Mouse (Mus musculus) CH12.LX (cell line): ENCODE data around the gene Fbrsl1.

Experiments used
- CHD2 ChIP-seq: IDR thresholded peaks from 2 replicates; pipeline ENCODE4 v1.6.1; 2011; ENCODE audit warnings: low read length, improper control_type of control experiment
- JUN ChIP-seq: IDR thresholded peaks from 2 replicates; pipeline ENCODE4 v1.6.1; 2011; ENCODE audit warnings: low read depth, mild to moderate bottlenecking, low read length, improper control_type of control experiment, moderate library complexity; ENCODE audit not compliant: insufficient read depth
- KAT2A ChIP-seq: IDR thresholded peaks from 2 replicates; pipeline ENCODE4 v1.6.1; 2012; ENCODE audit warnings: low read length, improper control_type of control experiment, inconsistent platforms; ENCODE audit not compliant: insufficient replicate concordance
- MAFK ChIP-seq: IDR thresholded peaks from 2 replicates; pipeline ENCODE4 v1.6.1; 2011; ENCODE audit warnings: low read length, improper control_type of control experiment; ENCODE audit not compliant: insufficient replicate concordance
- POLR2A ChIP-seq: IDR thresholded peaks from 2 replicates; pipeline ENCODE4 v1.6.1; 2011; ENCODE audit warnings: low read depth, mild to moderate bottlenecking, improper control_type of control experiment, low read length
- UBTF ChIP-seq: IDR thresholded peaks from 2 replicates; pipeline ENCODE4 v1.6.1; 2012; ENCODE audit warnings: low read depth, mild to moderate bottlenecking, inconsistent platforms, low read length, improper control_type of control experiment, moderate library complexity
- USF1 ChIP-seq: IDR thresholded peaks from 2 replicates; pipeline ENCODE4 v1.6.1; 2014; ENCODE audit warnings: low read depth, mild to moderate bottlenecking, inconsistent platforms, low read length, improper control_type of control experiment
- USF2 ChIP-seq: conservative IDR thresholded peaks from 2 replicates; pipeline ENCODE4 v1.6.1; 2011; ENCODE audit warnings: low read depth, low read length, improper control_type of control experiment

DNA sequence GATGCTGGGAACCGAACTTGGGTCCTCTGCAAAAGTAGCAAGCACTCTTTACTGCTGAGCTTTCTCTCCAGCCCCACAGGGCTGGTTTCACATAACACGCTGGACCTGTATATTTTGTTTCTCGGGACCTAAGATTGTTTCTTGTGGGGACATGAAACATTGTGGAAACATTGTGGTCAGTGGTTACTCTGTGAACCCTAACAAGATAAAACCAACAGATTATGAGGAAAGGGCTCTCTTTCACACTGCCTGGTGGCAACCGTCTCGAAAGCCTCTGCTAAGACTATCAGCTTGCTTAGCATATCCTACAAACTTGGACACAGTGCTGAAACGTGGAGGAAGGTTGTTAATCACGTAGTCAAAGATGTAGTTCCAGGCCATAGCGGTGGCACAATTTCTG is 101.3 kb downstream of the Fbrsl1 start:
- TF ChIP-seq UBTF = no peak
- no peak for TF ChIP-seq POLR2A
- no peak for TF ChIP-seq JUN
- no peak for TF ChIP-seq KAT2A
- TF ChIP-seq CHD2 = no peak
- no peak for TF ChIP-seq USF2
- TF ChIP-seq USF1 = no peak
- TF ChIP-seq MAFK = no peak
